Mouse (Mus musculus) skeletal muscle tissue, postnatal 0 days (tissue): Measurements from ENCODE around the gene Rnasel. TPM values are rescaled to one million over a fixed set of nuclear protein-coding genes. Genes with fewer than 3 reads are reported as not detected.

Experiments used
- polyA plus RNA-seq: library from polyadenylated mRNA; unstranded; fragments of >200 nt; fragmentation: Nextera tagmentation; extraction: Ambion mirVana; gene quantifications from 2 replicates; pipeline ENCODE4 v1.2.1, GENCODE M21; 2015

Rnasel gene
- 9.7 and 10.2 TPM in 2 replicates for polyA plus RNA-seq

GRCm38 (mm10) chr1:153749211-153749801 lies at the start of gene Rnasel:
Rnasel (plus strand) TSS chr1:153749426.

GRCm38 (mm10) chr1:153740145-153740544 lies 9.1 kb upstream of the Rnasel start, which contains the start of gene Rgs16:
Rgs16 (plus strand) TSS chr1:153740349.

Other genes starting within 250 kb of the Rnasel start
- gene Npl, start 199.4 kb upstream of the Rnasel start, polyA plus RNA-seq: 8.0 and 18.4 TPM in 2 replicates
- 0.16 and 0.22 TPM in 2 replicates for gene Rgs8, start 96.4 kb upstream of the Rnasel start, polyA plus RNA-seq
- 11.1 and 12.6 TPM in 2 replicates for gene Rgs16, start 9.1 kb upstream of the Rnasel start, polyA plus RNA-seq
- gene Rgsl1, start 94.7 kb downstream of the Rnasel start, polyA plus RNA-seq: 0.09 and 0.11 TPM in 2 replicates
- gene Teddm1b, start 124.9 kb downstream of the Rnasel start, polyA plus RNA-seq: 0.10 TPM in 1 of 2 replicates, not detected in the other
- not detected in 2 replicates for gene Teddm1a, start 142.3 kb downstream of the Rnasel start, polyA plus RNA-seq
- gene Glul, start 150.5 kb downstream of the Rnasel start, polyA plus RNA-seq: 107 and 133 TPM in 2 replicates
- 0.74 and 1.5 TPM in 2 replicates for gene Teddm2, start 150.8 kb downstream of the Rnasel start, polyA plus RNA-seq